Mouse (Mus musculus) cerebellum, adult 8-10 months (tissue): ENCODE data around the gene Sox13.
A peak's percentile ranks its signal among the peaks of the same experiment; 100 is the strongest.
"Not testable (repeated sequence)": the region's sequence is repeated elsewhere in the genome, so short reads cannot be mapped to it uniquely, and the experiment has no call there.

Experiments
- DNase-seq: peaks from one replicate; pipeline ENCODE4 v3.0.0; 2022

The Sox13 gene

DNA sequence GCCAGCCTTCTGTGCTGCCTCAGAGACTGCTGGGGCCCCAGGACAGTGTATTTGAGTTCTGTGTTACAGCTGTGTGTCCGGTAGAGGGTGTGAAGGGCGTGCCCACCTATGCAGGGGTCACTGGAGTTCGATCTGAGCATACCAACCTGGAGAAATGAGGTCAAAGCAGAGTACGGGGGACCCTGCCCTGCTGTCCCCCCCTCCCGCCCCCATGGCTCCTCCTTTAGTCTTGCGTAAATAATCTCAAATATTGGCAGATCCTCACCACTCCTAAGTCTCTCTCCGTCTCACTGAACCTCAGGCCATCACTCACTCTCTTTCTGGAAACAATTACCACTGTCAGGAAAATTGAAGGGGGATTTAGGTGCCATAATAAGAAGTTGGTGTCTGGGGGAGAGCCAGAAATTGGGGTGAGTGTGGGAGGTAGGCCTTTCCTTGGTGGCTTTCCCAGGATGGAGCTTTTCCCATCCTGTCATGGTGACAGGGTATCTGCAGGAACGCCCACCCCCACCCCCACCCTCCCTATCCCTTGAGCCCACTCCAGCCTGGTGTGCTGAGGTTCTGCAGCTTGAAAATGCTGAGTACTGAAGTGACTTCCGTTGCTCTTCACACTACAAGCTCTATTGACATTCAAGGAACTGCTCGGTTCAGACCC is 57.1 kb downstream of the Sox13 start:
- DNase-seq: no peak

DNA sequence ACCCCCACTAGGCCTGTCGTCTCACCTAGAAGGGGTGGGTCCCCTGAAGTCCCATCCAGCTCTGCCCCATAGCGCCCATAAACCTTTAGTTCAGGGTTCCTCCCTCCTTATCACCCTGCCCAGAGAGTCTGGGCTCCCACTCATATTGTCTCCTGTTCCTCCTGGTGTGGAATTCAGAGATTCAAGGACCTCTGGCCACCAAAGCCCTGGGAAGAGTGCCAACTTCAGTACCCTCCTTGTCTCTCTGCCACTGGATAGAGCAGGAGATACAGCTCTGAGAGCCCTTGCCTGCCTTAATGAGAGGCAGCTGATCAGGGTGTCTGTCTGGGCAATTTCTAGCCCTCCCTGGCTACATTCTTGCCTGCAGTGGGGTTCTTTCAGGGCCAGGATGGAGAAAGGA is 59.3 kb downstream of the Sox13 start:
- no peak for DNase-seq

DNA sequence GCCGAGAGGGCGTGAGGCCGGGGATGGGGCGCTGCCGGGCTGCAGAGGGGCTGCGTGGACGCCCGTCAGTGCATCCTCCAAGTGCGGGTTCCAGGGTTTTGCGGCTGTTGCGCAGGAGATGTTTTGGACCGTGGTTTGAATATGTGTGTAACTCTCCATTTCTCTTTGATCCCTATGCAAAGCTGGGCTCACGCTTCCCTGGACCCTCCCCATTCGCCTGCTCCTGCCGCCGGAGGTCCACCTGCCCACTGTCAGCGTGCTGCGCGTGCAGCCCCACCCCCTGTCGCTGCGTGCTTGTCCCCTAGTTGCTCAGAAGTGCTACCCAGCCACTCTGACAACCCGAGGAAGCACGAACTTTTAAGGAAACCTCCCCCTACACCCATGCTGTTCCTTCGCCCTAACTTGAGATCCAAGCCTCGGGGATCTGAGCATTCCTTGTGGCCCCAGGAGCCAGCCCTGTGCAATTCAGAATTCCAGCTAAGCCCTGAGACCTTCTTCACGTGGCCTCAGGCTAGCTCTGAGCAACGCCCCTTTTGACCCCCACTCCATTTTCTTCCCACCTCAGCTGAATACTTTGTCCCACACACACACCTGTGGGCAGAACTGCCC is 60.1 kb downstream of the Sox13 start:
- no peak for DNase-seq

DNA sequence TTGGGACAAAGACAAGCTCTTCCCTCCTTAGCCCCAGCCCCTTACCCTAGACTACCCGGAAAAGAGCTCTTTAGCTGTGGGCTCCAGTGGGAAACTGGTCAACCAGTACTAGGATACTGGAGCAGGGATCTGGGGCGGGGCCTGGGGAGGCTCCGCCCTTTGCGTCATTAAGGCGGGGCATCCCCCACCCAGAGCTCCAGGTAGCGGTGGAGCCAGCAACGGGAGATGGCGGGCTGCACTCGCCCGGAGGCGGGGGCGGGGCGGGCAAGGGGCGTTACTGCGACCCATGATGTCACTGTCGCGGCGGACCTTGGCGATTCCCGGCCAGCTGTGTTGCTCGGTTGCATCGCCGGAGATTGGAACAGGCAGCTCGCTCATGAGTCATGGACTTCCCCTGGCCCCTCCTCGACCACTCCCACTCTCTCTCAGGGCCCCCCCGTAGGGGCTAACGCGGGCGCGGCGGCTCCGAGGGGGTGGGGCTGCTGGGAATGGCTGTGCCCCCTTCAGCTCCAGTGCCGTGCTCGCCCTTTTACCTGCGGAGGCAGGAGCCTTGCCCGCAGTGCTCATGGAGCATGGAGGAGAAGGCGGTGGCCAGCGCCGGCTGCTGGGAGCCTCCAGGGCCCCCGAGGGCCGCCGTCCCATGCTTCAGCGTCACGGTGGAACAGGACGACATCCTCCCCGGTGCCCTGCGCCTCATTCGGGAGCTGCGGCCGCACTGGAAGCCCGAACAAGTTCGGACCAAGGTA is 60.7 kb downstream of the Sox13 start, which contains the start of gene Etnk2:
TSS of gene Etnk2 (plus strand) at position 297 of the 746 bp plus-strand sequence.
- peak; percentile 34 for DNase-seq

DNA sequence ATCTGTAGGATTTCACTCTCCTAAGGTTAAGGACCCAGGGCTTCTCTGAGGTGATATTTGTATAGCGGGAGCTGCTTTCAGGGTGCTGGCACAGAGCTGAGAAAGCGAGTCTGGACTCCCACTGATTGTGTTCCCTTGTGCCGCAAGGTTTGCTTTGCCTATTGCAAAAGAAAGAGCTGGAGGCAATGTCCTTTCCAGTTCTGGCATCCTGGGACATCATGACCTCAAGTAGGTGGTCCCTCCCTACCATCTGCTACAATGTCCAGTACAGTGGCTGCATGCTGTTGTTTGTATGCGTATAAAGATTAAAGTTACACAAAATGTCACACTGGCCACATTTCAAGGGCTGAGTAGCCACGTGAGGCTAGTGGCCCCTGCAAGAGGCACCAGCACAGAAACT is 62.1 kb downstream of the Sox13 start:
- no peak for DNase-seq

DNA sequence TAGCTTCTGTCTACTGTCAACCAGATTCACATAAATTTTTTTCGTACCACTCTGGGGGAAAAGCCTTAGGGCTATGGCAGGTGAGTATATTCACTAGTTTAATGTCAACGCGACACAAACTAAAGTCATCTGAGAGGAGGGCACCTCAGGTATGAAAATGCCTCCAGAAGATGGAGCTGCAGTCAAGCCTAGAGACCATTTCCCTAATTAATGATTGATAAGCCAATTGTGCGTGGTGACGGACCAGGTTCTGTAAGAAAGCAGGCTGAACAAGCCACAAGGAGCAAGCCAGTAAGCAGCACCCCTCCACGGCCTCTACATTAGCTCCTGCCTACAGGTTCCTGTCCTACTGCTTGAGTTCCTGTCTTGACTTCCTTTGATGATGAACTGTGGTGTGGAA is 63.2 kb downstream of the Sox13 start:
- DNase-seq: no peak

DNA sequence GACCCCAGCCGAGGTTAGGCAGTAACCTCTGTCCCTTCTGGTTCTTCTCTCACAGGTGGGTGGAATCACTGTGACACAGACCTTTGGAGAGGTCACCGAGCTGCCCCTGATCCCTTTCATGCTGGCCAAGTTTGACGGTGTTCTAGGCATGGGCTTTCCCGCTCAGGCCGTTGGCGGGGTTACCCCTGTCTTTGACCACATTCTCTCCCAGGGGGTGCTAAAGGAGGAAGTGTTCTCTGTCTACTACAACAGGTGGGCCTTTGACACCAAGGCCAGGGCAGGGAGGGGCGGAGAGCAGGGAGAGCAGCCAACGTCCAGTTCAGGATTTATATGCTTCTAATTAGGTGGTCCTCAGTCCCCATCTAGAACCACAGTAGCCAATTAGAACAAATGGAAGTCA is 67.8 kb downstream of the Sox13 start:
- no peak for DNase-seq

DNA sequence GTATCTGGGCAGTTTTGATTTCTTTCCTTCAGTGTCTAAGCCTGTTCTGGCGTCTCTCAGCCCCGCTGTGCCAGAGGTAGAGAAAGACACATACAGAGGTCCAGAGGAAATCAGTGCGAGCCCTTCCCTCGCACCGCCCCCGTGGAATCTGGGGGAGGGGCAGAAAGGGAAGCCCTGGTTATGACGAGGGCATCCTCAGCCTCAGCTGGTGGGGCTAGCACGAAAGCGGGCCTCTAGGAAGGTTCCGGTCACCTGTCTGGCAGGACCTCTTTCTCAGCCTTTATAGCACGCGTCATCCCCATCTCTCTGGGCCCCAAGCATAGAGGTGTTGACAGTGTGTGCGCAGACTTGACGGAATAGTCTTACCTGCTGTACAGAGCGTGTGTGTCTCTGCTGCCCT is 68.3 kb downstream of the Sox13 start:
- DNase-seq: no peak

DNA sequence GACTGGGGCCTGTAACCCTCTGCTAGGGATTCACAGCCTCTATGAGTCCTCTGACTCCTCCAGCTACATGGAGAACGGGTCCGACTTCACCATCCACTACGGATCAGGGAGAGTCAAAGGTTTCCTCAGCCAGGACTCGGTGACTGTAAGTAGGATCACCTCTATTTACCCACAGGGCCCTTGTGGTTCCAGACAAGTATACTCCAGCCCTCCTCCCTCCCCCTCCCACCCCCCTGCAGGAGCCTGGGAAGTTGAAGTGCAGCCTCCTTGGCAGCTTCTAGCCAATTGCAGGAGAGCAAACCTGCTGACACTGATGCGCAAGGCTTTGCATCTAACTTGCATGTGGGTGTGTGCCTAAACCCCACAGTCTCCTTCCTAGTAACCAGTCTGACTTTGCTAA is 68.7 kb downstream of the Sox13 start:
- no peak for DNase-seq

DNA sequence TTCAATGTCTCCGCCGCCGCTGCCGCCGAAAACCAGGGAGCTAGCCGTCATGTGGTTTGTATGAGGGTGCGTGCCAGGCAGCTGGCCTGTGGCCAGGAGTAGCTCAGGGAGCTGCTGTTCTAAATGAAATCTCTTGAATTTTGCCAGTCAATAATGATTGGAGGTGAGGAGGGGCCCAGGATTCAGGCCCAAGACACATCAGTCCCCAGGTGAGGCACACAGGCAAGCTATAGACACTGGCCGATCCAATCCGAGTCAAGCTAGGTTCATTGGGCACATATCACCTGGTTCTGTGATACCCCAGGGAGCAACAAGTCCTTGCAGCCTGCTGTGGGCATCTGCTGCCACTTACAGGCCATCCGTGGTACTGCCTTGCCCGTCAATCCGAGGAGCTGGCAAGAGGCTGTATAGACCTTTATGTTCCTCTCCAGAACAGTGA is 70.8 kb downstream of the Sox13 start:
- peak; percentile 76 for DNase-seq

DNA sequence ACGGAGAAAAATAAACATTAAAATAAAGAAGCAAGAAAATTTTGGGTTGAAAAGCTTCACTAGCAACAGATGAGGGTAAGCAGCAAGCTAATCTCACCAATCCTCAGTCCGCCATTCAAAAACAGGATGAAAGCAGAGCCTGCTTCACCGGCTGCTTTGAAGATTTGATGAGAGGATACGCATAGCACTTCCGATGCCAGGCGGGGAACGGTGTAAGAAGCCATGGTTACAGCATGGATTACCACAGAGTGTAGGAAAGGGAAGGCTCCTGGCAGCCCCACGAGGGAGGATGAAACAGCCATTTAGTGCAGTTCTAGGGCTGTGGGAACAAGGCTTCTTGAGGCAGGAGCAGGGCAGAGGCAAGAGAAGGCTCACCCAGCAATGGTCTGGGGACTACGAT is 72.4 kb downstream of the Sox13 start:
- DNase-seq: no peak

DNA sequence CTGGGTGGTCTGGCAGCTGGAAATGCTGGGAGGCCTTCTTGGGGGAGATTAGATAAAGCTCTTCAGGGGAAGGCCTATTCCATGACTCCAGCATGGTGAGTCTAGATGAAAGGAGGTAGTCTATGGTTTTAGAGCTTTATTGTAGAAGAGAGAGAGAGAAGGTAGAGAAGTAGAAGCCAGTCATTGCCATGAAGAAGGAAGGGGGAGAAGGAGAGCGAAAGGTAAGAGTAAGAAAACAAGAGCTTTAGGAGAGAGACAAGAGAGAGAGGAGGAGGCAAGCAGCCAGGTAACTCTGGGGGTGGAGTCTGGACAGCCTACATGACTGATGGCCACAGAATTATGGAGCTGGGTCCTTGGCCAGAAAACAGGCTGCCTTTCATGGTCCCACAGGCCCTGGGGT is 74.0 kb downstream of the Sox13 start, which contains the start of gene Ren1:
TSS of gene Ren1 (plus strand) at position 301 of the 400 bp plus-strand sequence.
- DNase-seq: no peak

DNA sequence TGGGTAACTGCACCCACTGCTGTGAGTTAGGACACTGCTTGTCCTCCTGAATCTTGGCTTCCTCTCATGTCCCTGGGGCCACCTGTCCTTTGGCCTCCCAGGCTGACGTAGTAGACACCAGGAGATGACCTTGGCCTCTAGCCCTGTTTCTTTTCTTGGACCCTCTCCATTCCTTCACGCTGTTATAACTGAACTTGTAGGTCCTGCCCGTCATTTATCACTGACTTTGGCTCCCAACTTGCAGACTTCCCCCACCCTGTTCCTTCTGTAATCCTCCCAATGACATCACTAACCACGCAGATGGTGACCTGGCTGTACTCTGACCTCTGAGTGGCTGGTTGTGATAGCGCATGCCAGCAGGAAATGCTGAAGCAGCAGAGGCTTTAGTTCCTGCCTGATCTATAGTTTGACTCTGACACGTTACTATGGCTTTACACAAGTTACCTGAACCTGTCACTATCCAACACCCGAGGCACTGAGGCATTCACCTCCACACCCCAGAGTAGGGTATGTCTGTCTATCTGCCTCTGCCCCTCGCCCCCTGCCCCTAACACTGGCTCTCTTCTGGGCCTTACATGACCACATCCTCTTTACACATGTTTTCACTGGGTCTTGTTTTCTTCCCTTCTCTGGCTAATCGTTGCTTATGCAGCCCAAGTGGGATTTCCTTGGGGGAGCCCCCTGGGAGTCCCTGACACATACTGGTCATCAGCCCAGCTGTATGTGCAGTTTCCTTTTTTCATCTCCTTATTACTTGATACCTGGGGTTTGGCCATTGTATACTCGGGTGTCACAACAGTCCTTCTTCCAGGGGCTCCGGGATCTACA is 76.3 kb downstream of the Sox13 start:
- no peak for DNase-seq

DNA sequence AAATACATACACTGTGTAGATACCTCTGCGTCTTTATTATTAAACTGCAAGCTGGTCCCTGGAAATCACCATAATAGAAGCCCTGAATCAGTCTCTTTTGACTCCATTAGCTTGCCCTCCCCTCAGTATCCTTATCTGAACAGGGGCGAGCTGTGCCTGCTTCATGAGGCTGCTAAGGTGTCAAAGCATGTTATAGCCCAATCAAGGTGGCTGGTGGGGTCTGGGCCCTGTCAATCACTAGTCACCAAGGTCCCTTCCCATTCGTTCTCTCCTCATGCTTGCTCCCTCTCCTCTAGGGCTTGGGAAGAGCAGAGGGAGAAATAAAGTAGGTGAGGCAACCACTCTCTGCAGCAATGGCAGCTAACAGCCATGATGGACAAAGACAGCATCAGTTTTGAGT is 77.0 kb downstream of the Sox13 start:
- DNase-seq: no peak

DNA sequence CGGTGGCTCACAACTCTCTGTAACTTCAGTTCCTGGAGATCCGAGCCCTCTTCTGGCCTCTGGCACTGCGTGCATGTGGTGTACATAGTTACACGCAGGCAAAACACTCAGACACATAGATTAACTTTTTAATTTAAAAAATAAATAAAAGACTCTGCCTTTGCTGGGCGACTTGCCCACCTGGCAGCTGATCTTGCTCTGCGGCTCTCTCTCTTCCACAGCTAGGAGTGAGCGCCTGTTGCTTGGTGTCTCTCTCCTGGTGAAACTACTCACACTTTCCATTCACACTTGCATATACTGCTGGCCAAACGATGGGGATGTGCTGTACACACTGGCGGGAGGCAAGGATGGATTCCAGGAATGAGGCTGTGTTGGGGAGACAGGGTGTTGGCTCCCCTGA is 77.6 kb downstream of the Sox13 start:
- DNase-seq: no peak

DNA sequence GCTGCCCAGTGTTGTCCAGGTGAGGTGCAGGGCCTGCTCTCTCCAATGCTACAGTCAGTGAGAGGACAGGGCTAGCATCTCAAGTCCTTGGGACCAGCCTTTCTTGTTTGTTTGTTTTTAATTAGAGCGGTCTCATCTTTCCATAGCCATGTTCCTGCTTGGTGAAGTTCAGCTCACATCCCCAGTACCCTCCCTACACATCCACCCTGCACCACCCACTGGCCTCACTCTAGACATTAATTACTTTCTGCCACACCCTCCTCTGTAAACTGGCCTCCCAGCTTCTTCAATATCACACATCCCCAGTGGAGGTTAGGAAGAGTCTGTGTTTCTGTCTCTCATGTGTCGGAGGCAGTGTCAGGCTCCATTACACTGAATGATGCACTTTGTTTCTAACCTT is 79.8 kb downstream of the Sox13 start:
- DNase-seq: no peak

DNA sequence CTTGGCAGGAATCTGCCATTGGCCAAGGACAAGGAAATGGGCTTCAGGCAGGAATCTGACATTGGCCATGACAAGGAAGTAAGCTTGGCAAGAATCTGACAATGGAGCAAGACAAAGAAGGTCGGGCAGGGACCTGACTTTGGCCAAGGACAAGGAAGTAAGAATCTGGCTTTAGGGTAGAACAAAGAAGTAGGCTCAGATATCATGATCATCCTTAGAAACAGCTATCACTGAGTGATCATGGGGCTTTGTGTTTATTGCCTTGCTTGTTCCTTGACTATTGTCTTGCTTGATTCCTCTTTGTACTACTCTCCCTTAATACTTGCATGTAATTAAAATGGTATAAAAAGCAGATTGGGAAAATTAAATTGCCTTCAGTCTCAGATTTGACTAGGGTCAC is 83.8 kb downstream of the Sox13 start:
- DNase-seq: not testable (repeated sequence)

DNA sequence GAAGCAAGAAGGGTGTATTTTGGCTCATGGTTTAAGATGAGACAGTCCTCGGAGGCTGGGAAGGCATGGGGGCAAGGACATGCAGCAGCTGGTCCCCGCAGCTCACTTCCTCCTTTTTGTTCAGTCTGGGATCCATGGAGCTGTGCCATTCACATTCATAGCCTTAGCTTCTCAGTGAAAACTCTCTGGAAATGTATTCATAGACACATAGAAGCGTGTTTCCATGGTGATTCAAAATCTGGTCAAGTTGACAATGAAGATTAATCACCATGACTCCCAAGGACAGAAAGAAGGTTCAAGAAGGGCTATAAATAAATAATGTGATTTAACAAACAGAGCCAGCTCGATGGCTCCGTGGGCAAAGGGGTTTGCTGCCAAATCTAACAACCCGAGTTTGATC is 90.2 kb downstream of the Sox13 start:
- DNase-seq: no peak

DNA sequence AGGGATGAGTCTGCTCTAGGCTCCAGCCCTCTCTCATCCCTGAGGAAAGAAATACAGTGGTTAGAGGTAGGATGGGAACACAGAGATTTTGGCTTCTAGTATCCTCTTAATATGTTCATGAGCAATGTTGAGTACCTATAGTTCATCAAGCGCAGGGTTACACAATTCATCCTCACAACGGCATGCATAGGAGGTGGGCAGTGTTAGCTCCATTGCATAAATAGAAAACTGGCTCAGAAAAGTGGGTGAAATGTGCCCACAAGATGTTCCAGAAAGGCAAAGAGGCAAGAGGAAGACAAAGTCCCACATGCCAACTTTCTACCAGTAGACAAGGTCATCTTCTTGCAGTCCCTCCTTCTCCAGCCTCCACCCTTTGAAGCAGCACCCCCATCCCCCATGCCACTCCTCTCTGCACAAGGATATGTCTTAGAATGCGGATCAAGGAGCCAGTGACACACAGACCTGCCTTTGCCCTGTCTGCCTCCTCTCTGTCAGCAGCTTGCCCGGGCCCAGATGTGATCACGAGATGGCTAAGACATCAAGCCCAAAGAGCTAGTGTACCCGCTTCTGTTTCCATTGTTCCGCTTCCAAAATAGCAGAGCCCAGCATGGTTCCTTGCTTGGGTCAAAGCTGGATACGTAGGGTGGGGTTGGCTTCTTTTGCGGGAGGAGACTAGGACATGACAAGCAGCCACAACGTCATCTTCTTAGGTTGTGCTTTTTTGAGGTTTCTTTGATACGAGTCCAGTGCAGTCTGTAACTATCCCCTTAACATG is 91.3 kb downstream of the Sox13 start:
- no peak for DNase-seq
